Mouse (Mus musculus): ENCODE results near the gene Lamb1. TPM values are rescaled to one million over a fixed set of nuclear protein-coding genes. Genes with fewer than 3 reads are reported as not detected.

Gene Lamb1
- polyA plus RNA-seq, 1 experiment from 2014 or later: 27.9 TPM

DNA sequence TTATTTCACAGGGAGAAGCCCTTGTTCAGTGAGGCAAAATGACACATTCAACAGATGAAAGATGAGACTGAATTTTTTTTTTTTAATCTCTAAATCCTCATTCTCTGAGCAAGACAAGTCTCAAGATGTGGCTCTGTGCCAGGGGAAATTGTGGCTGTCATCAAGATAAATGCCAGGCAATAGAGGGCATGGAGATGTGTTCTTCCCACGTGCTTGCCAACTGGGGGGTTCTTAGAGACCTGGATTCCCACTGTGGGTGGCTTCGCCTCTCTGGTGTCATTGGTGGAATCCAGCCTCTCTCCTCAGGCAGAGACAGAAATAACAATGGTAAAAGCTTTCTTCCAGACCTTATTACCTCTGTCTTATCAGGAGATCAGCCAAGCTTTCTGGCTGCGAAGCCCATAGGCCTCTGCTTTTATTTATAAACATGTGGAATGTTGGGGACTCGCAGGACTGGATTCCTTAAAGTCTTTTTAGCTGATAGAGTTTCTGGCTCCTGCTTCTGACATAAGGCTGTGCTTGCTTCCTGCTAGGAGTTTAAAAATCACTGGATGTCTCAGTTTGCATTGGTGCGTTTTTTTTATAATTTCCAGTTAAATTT is 41.1 kb downstream of the Lamb1 start:
- H3K27ac ChIP-seq (replicated peaks): no peak overlapping the region
- ATAC-seq (ENCODE audit: low read depth): no peak
- H3K4me1 ChIP-seq (replicated peaks): peaks cover 12% of the 10 kb centered on the region
- H3K27me3 ChIP-seq: no peaks in the 10 kb centered on the region
- 76% methylated on average over 5 of the region's 5 CpGs for WGBS
- H3K4me2 ChIP-seq: no peak overlapping the region
- no peak overlapping the region for H3K4me3 ChIP-seq
- no peak overlapping the region for H3K9ac ChIP-seq
- no peaks in the 10 kb centered on the region for H3K9me3 ChIP-seq
- H3K36me3 ChIP-seq: no peaks in the 10 kb centered on the region

DNA sequence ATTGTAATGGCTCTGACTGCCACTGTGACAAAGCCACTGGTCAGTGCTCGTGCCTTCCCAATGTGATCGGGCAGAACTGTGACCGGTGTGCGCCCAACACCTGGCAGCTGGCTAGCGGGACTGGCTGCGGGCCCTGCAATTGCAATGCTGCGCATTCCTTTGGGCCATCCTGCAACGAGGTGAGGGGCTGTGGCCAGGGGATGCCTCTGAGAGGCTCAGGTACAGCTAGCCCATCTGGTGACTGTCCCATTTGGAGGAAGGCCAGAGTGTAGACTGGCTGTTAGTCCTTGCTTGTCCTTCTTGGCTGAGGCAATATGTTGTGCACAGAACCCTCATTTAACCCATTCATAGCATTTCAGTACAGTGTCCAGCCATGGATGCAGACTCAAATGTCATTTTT is 42.0 kb downstream of the Lamb1 start:
- Histone ChIP-seq H3K4me3 (no peak overlapping the region), H3K27me3 (no peaks in the 10 kb centered on the region), H3K27ac (replicated peaks) (no peak overlapping the region), H3K9me3 (no peaks in the 10 kb centered on the region), H3K4me2 (no peak overlapping the region), H3K36me3 (no peaks in the 10 kb centered on the region), H3K9ac (no peak overlapping the region), H3K4me1 (replicated peaks) (peaks cover 12% of the 10 kb centered on the region)
- 94% methylated on average over 8 of the region's 8 CpGs for WGBS
- no peak for ATAC-seq (ENCODE audit: low read depth)

DNA sequence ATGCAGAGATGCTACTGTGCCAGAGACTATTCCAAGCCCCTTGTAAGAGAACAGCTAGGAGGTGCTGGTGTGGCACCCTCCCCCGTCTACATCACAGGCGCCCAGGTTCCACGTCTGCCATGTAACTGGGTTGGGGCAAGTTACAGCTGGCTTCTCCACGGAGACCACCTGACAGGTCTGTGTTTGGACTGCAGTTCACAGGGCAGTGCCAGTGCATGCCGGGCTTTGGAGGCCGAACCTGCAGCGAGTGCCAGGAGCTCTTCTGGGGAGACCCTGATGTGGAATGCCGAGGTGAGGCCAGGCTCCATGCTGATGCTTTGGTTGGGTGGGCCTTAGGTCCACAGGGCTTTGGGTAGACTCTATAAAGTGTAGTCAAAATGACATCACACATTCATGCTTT is 42.7 kb downstream of the Lamb1 start:
- H3K4me3 ChIP-seq: no peak overlapping the region
- 94% methylated on average over 8 of the region's 8 CpGs for WGBS
- H3K4me2 ChIP-seq: no peak overlapping the region
- ATAC-seq (ENCODE audit: low read depth): no peak
- no peaks in the 10 kb centered on the region for H3K27me3 ChIP-seq
- H3K9me3 ChIP-seq: no peaks in the 10 kb centered on the region
- no peaks in the 10 kb centered on the region for H3K36me3 ChIP-seq
- no peak overlapping the region for H3K9ac ChIP-seq
- H3K4me1 ChIP-seq (replicated peaks): peaks cover 7% of the 10 kb centered on the region
- no peak overlapping the region for H3K27ac ChIP-seq (replicated peaks)

- Histone ChIP-seq H3K36me3 (no peaks in the 10 kb centered on the region), H3K9ac (no peak overlapping the region), H3K27me3 (no peaks in the 10 kb centered on the region), H3K4me1 (replicated peaks) (peaks cover 4% of the 10 kb centered on the region; the same call in 1 of the 2 replicates), H3K27ac (replicated peaks) (no peak overlapping the region), H3K4me3 (no peak overlapping the region), H3K4me2 (no peak overlapping the region), H3K9me3 (no peaks in the 10 kb centered on the region)
- WGBS: 39% methylated on average over 9 of the region's 9 CpGs
- peak; percentile 81 for ATAC-seq (ENCODE audit: low read depth)
Observed at GRCm38 (mm10) chr12:31310687-31311086, 45.7 kb downstream of the Lamb1 start.

GRCm38 (mm10) chr12:31311671-31312265 is 46.7 kb downstream of the Lamb1 start:
- Histone ChIP-seq H3K27ac (replicated peaks) (no peak overlapping the region), H3K36me3 (no peaks in the 10 kb centered on the region), H3K4me3 (no peak overlapping the region), H3K4me1 (replicated peaks) (peaks cover 4% of the 10 kb centered on the region; the same call in 1 of the 2 replicates), H3K27me3 (no peaks in the 10 kb centered on the region), H3K9me3 (no peaks in the 10 kb centered on the region), H3K4me2 (no peak overlapping the region), H3K9ac (no peak overlapping the region)
- 84% methylated on average over 9 of the region's 9 CpGs for WGBS
- no peak for ATAC-seq (ENCODE audit: low read depth)

GRCm38 (mm10) chr12:31312281-31312680 is 47.2 kb downstream of the Lamb1 start:
- Histone ChIP-seq H3K4me2 (no peak overlapping the region), H3K9ac (no peak overlapping the region), H3K27me3 (no peaks in the 10 kb centered on the region), H3K9me3 (no peaks in the 10 kb centered on the region), H3K27ac (replicated peaks) (no peak overlapping the region), H3K36me3 (no peaks in the 10 kb centered on the region), H3K4me3 (no peak overlapping the region), H3K4me1 (replicated peaks) (peaks cover 4% of the 10 kb centered on the region; the same call in 1 of the 2 replicates)
- ATAC-seq (ENCODE audit: low read depth): no peak
- WGBS: 87% methylated on average over 5 of the region's 5 CpGs

- Histone ChIP-seq H3K9ac (no peak overlapping the region), H3K4me3 (no peak overlapping the region), H3K36me3 (no peaks in the 10 kb centered on the region), H3K4me2 (no peak overlapping the region), H3K27ac (replicated peaks) (no peak overlapping the region), H3K4me1 (replicated peaks) (peaks cover 4% of the 10 kb centered on the region; the same call in 1 of the 2 replicates), H3K9me3 (no peaks in the 10 kb centered on the region), H3K27me3 (no peaks in the 10 kb centered on the region)
- ATAC-seq (ENCODE audit: low read depth): no peak
- 96% methylated on average over 4 of the region's 4 CpGs for WGBS
Observed at GRCm38 (mm10) chr12:31313136-31313535, 48.1 kb downstream of the Lamb1 start.

DNA sequence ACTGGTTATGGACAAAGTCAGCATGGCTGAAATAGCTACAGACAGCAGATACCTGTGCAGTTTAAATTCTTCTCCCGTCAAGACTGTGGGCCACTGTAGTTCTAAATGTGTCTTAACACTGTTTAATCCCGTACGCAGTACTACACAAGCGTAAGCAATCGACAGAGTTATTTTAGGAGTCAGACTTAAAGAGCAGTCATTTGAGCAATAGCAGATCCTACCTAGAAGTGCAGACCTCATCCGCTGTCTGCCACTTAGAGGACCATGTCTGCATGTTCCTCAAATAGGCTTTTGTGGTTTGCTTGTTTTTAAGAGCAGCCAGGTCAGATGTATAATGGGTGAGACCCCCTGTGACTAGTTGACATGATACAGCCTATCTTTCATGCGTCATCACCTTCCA is 49.3 kb downstream of the Lamb1 start:
- Histone ChIP-seq H3K4me3 (no peak overlapping the region), H3K4me2 (no peak overlapping the region), H3K9ac (no peak overlapping the region), H3K27me3 (no peaks in the 10 kb centered on the region), H3K4me1 (replicated peaks) (peaks cover 10% of the 10 kb centered on the region; the same call in 1 of the 2 replicates), H3K27ac (replicated peaks) (no peak overlapping the region), H3K36me3 (no peaks in the 10 kb centered on the region), H3K9me3 (no peaks in the 10 kb centered on the region)
- ATAC-seq (ENCODE audit: low read depth): no peak
- 96% methylated on average over 7 of the region's 7 CpGs for WGBS

DNA sequence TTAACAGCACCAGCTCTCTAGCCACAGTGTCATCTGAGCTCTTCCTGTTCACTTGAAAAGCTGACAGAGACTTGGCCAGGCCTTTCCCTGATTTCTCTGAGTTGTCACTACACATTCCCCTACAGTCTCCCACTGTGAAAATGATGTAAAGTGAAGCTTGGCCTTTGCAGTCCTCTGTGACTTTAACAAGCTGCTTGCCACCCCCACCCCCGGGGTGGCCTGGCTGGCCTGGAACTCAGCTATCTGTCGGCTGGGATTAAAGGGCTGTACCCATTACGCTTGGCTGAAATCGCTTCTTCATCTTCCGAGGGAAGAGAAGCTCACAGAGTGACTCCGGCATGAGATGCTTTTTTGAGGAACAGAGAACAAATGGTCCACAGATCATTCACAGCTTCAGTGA is 50.9 kb downstream of the Lamb1 start:
- Histone ChIP-seq H3K27me3 (no peaks in the 10 kb centered on the region), H3K4me2 (no peak overlapping the region), H3K4me3 (no peak overlapping the region), H3K36me3 (no peaks in the 10 kb centered on the region), H3K4me1 (replicated peaks) (0 out of 2 replicates have a peak, but pooled peaks cover 6% of the 10 kb centered on the region), H3K9me3 (no peaks in the 10 kb centered on the region), H3K9ac (no peak overlapping the region), H3K27ac (replicated peaks) (no peak overlapping the region)
- WGBS: 58% methylated on average over 6 of the region's 6 CpGs
- ATAC-seq (ENCODE audit: low read depth): no peak

DNA sequence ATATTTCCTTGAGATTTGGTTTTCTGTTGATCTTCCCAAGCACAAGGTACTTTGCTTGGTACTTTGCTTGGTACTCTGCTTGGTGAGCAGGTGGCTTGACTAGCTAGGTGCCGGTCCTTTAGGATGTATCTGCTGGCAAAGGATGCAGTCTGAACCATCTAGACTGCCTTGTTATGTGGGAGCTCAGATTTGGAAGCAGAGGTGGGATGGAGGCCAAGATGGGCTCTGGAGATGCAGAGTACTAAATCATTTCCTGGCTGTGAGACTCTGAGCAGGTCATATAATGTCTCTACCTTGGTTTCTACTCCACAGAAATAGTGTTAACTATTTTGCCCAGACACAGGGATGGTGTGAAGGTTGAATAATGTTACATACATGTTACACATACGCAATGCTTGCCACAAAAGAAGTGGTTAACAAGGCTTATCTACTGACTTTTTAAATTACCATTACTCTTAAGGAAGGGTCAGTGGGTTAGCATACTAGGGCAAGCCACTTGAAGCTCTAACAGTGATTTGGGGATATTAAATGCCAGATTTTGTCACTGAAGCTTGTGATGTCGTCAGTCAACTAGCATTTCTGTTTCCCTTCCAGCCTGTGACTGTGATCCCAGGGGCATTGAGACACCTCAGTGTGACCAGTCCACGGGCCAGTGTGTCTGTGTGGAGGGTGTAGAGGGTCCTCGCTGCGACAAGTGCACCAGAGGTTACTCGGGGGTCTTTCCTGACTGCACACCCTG is 52.8 kb downstream of the Lamb1 start:
- 91% methylated on average over 7 of the region's 7 CpGs for WGBS
- H3K4me1 ChIP-seq (replicated peaks): 0 out of 2 replicates have a peak, but pooled peaks cover 6% of the 10 kb centered on the region

DNA sequence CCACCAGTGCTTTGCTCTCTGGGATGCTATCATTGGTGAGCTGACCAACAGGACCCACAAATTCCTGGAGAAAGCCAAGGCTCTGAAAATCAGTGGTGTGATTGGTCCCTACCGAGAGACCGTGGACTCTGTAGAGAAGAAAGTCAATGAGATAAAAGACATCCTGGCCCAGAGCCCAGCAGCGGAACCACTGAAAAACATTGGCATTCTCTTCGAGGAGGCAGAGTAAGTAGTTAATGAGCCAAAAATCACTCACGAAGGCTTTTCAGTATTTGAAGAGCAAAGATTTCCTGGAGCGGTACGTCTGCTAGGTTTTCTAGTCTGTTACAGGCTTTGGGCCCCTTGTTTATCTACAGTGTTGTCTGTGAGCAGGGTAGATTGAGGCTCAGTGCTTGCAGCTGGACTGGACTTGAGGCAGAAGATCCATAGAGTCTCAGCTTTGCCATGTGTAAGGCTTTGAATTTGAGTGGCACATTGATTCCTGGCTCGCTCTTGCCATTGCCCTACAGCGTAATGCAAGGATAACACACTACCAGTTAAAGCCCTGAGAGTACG is 53.5 kb downstream of the Lamb1 start:
- Histone ChIP-seq H3K4me1 (replicated peaks) (0 out of 2 replicates have a peak, but pooled peaks cover 6% of the 10 kb centered on the region), H3K36me3 (no peaks in the 10 kb centered on the region), H3K9me3 (no peaks in the 10 kb centered on the region), H3K4me3 (no peak overlapping the region), H3K4me2 (no peak overlapping the region), H3K9ac (no peak overlapping the region), H3K27me3 (no peaks in the 10 kb centered on the region), H3K27ac (replicated peaks) (no peak overlapping the region)
- 79% methylated on average over 10 of the region's 10 CpGs for WGBS
- ATAC-seq (ENCODE audit: low read depth): no peak

More for the DNA sequence above, 52.8 kb downstream of the Lamb1 start:
- no peak overlapping the region for H3K4me2 ChIP-seq
- no peaks in the 10 kb centered on the region for H3K27me3 ChIP-seq
- no peaks in the 10 kb centered on the region for H3K36me3 ChIP-seq
- H3K9me3 ChIP-seq: no peaks in the 10 kb centered on the region
- ATAC-seq (ENCODE audit: low read depth): no peak
- H3K27ac ChIP-seq (replicated peaks): no peak overlapping the region
- no peak overlapping the region for H3K9ac ChIP-seq
- H3K4me3 ChIP-seq: no peak overlapping the region

GRCm38 (mm10) chr12:31320817-31321216 is 55.8 kb downstream of the Lamb1 start:
- 0 out of 2 replicates have a peak, but pooled peaks cover 6% of the 10 kb centered on the region for H3K4me1 ChIP-seq (replicated peaks)
- no peak overlapping the region for H3K4me3 ChIP-seq
- H3K9ac ChIP-seq: no peak overlapping the region
- H3K27ac ChIP-seq (replicated peaks): no peak overlapping the region
- H3K9me3 ChIP-seq: no peaks in the 10 kb centered on the region
- no peak overlapping the region for H3K4me2 ChIP-seq
- peaks cover 4% of the 10 kb centered on the region; the same call in 1 of the 2 replicates for H3K36me3 ChIP-seq
- 80% methylated on average over 13 of the region's 13 CpGs for WGBS
- no peaks in the 10 kb centered on the region for H3K27me3 ChIP-seq
- no peak for ATAC-seq (ENCODE audit: low read depth)

Measured in neural tube, embryonic 13.5 days (tissue).